Mouse (Mus musculus) forebrain, embryonic 14.5 days (tissue): Measurements from ENCODE around the gene Fam155a. TPM values are rescaled to one million over a fixed set of nuclear protein-coding genes. Genes with fewer than 3 reads are reported as not detected.
"Not testable (repeated sequence)": the region's sequence is repeated elsewhere in the genome, so short reads cannot be mapped to it uniquely, and the experiment has no call there.

Source experiments
- ATAC-seq: fragments of 200-750 bp; cut with Nextera tagmentation; 2 replicates; pipeline ENCODE4 v1.8.0; 2017; ENCODE audit warnings: mild to moderate bottlenecking, moderate library complexity
- DNase-seq: peaks from one replicate; pipeline ENCODE4 v3.0.0-alpha.2; 2015; ENCODE audit warnings: low spot score
- H3K27ac ChIP-seq: fragments of 300-500 bp; sonication (generic); 2 replicates; pipeline ENCODE4 v1.5.1; 2014; ENCODE audit warnings: low read depth, mild to moderate bottlenecking, control low read depth, low read length, moderate library complexity
- H3K27me3 ChIP-seq: fragments of 300-500 bp; sonication (generic); replicated peaks from 2 replicates; pipeline ENCODE4 v1.6.1; 2014; ENCODE audit warnings: low read length, control low read depth, mixed read lengths; ENCODE audit not compliant: control insufficient read depth, insufficient read depth
- H3K36me3 ChIP-seq: fragments of 300-500 bp; sonication (generic); 2 replicates; pipeline ENCODE4 v1.6.1; 2014; ENCODE audit warnings: low read length, control low read depth; ENCODE audit not compliant: control insufficient read depth, insufficient read depth
- H3K4me1 ChIP-seq: fragments of 300-500 bp; sonication (generic); 2 replicates; pipeline ENCODE4 v1.6.1; 2014; ENCODE audit warnings: antibody characterized with exemption, low read length, control low read depth; ENCODE audit not compliant: control insufficient read depth, insufficient read depth
- H3K4me2 ChIP-seq: fragments of 300-500 bp; sonication (generic); 2 replicates; pipeline ENCODE4 v1.6.1; 2014; ENCODE audit warnings: mild to moderate bottlenecking, control low read depth, low read length
- H3K4me3 ChIP-seq: fragments of 300-500 bp; sonication (generic); 2 replicates; pipeline ENCODE4 v1.5.1; 2014; ENCODE audit warnings: low read depth, low read length, control low read depth
- H3K9ac ChIP-seq: fragments of 300-500 bp; sonication (generic); 2 replicates; pipeline ENCODE4 v1.6.1; 2014; ENCODE audit warnings: mild to moderate bottlenecking, low read length, control low read depth, moderate library complexity
- H3K9me3 ChIP-seq: fragments of 300-500 bp; sonication (generic); replicated peaks from 2 replicates; pipeline ENCODE4 v1.6.1; 2016; ENCODE audit warnings: low read length, control low read depth, mixed read lengths; ENCODE audit not compliant: control insufficient read depth
- WGBS: fragments of 180-500 bp; shearing (Covaris S2); extraction: QIAGEN DNeasy Blood & Tissue Kit; methylation state at CpG from one replicate; pipeline ENCODE4 v1.1.7; 2014; 5-methylcytosine and 5-hydroxymethylcytosine counted together
- polyA plus RNA-seq: library from polyadenylated mRNA; unstranded; fragments of >200 nt; fragmentation: Nextera tagmentation; extraction: Ambion mirVana; gene quantifications from 2 replicates; pipeline ENCODE4 v1.2.1, GENCODE M21; 2014

The Fam155a gene
- 12.1 and 14.0 TPM in 2 replicates for polyA plus RNA-seq

- Histone ChIP-seq H3K27ac (peak within 1 kb of the TSS; percentile 82), H3K9me3 (no peaks in the 10 kb centered on the region), H3K4me3 (peak within 1 kb of the TSS; percentile 62), H3K4me2 (peak within 1 kb of the TSS; percentile 67), H3K27me3 (no peaks in the 10 kb centered on the region), H3K4me1 (peaks cover 7% of the 10 kb centered on the region; the same call in 1 of the 2 replicates), H3K9ac (peak within 1 kb of the TSS; percentile 72), H3K36me3 (no peaks in the 10 kb centered on the region)
- ATAC-seq: peak; percentile 74
- WGBS: under 1% methylated on average over 15 of the region's 29 CpGs
- DNase-seq: peak; percentile 54
Measured at GRCm38 (mm10) chr8:9770999-9771605, at the start of gene Fam155a. Gene Fam155a (minus strand): TSS chr8:9771161.

- Histone ChIP-seq H3K4me3 (no peak overlapping the region), H3K27ac (no peak overlapping the region), H3K9ac (no peak overlapping the region), H3K4me2 (no peak overlapping the region), H3K9me3 (no peaks in the 10 kb centered on the region), H3K27me3 (no peaks in the 10 kb centered on the region), H3K4me1 (no peaks in the 10 kb centered on the region), H3K36me3 (no peaks in the 10 kb centered on the region)
- 76% methylated on average over 8 of the region's 8 CpGs for WGBS
- DNase-seq (no peak), ATAC-seq (no peak)
Measured at GRCm38 (mm10) chr8:9813273-9813946, 42.4 kb upstream of the Fam155a start.

DNA sequence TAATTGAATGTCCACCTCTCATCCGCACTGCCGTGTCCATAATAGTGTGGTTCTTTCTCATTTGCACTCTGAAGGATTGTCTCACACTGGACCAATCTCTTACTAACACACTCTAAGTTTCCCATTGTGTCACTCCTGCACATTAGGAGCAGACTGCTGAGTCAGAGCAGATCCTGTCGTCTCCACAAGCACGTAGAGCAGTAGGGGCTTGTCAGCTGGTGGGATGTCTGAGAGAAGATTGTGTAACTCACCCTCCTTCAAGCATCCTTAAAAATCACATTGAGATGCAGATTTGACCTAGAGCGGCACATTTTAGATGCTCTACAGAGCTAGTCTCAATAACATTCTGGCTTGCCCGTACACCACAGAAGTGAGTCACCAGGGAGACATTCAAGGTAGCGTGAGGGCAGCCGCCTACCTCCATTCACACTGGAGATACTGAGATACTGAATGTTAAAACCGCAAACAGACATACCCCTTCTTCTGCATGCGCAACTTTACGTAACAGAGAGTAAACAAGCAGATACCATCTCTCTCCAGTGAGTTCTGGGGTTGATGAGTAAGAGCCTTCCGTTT, 40.1 kb upstream of the Fam155a start:
- H3K27ac ChIP-seq: no peak overlapping the region
- ATAC-seq (no peak), DNase-seq (no peak)
- no peaks in the 10 kb centered on the region for H3K4me1 ChIP-seq
- H3K9ac ChIP-seq: no peak overlapping the region
- 80% methylated on average over 12 of the region's 12 CpGs for WGBS
- no peak overlapping the region for H3K4me3 ChIP-seq
- no peaks in the 10 kb centered on the region for H3K36me3 ChIP-seq
- H3K4me2 ChIP-seq: no peak overlapping the region
- H3K9me3 ChIP-seq: no peaks in the 10 kb centered on the region
- no peaks in the 10 kb centered on the region for H3K27me3 ChIP-seq

GRCm38 (mm10) chr8:9808596-9808995, 37.6 kb upstream of the Fam155a start:
- Histone ChIP-seq H3K9ac (no peak overlapping the region), H3K4me3 (no peak overlapping the region), H3K36me3 (no peaks in the 10 kb centered on the region), H3K27me3 (no peaks in the 10 kb centered on the region), H3K9me3 (no peaks in the 10 kb centered on the region), H3K4me1 (no peaks in the 10 kb centered on the region), H3K4me2 (no peak overlapping the region), H3K27ac (no peak overlapping the region)
- 85% methylated on average over 9 of the region's 9 CpGs for WGBS
- no peak for ATAC-seq
- DNase-seq: no peak

DNA sequence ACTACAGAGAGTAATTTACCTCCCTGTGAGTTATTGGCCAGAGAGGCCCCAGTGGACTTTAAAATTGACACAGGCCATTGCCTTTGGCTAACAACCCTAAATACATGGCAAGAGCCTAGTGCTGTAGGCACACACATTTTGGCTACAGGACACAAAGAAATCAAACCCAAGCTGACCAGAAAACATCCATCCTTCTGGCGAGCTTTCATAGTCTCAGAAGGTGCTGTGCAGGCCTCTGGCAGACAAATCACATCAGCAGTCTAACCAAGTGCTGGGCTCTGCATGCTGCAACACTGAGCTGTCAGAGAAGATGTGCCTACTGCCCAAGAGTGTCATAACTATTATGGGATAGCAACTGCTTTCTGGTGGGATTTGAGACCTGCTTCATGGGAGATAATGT, 34.7 kb upstream of the Fam155a start:
- ATAC-seq (no peak), DNase-seq (no peak)
- no peaks in the 10 kb centered on the region for H3K4me1 ChIP-seq
- H3K9me3 ChIP-seq: no peaks in the 10 kb centered on the region
- 78% methylated on average over 1 of the region's 1 CpGs for WGBS
- no peak overlapping the region for H3K9ac ChIP-seq
- H3K4me3 ChIP-seq: no peak overlapping the region
- no peak overlapping the region for H3K27ac ChIP-seq
- no peaks in the 10 kb centered on the region for H3K36me3 ChIP-seq
- no peak overlapping the region for H3K4me2 ChIP-seq
- no peaks in the 10 kb centered on the region for H3K27me3 ChIP-seq

DNA sequence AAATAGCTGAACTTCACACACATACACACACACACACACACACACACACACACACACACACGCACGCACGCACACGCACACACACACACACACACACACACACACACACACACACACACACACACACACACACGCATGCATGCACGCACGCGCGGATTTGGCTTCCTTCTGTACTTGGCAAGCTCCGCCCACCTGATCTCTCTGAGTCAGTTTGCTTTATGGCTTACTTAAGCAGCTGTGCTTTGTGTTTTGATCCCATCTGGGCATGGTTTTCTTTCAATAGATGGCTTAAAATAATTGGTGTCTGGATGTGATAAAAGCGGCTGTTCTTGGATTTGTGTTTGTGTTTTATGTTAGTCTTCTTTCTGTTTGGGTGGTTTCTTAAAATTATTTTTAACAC, 29.4 kb upstream of the Fam155a start:
- H3K27ac ChIP-seq, H3K27me3 ChIP-seq, H3K9me3 ChIP-seq, ATAC-seq, H3K4me1 ChIP-seq, H3K9ac ChIP-seq, H3K4me3 ChIP-seq, H3K4me2 ChIP-seq, H3K36me3 ChIP-seq: not testable (repeated sequence)
- WGBS: 62% methylated on average over 10 of the region's 11 CpGs
- peak; percentile 36 for DNase-seq

- Histone ChIP-seq H3K9me3 (no peaks in the 10 kb centered on the region), H3K36me3 (no peaks in the 10 kb centered on the region), H3K4me1 (no peaks in the 10 kb centered on the region), H3K4me2 (no peak overlapping the region), H3K4me3 (no peak overlapping the region), H3K9ac (no peak overlapping the region), H3K27ac (no peak overlapping the region), H3K27me3 (no peaks in the 10 kb centered on the region)
- WGBS: 81% methylated on average over 11 of the region's 11 CpGs
- ATAC-seq (no peak), DNase-seq (no peak)
Measured at GRCm38 (mm10) chr8:9799923-9800322, 29.0 kb upstream of the Fam155a start.

GRCm38 (mm10) chr8:9797514-9797913, 26.6 kb upstream of the Fam155a start:
- 86% methylated on average over 8 of the region's 8 CpGs for WGBS
- ATAC-seq (no peak), DNase-seq (peak; percentile 27)
- Histone ChIP-seq H3K4me1 (no peaks in the 10 kb centered on the region), H3K27ac (no peak overlapping the region), H3K4me2 (no peak overlapping the region), H3K36me3 (no peaks in the 10 kb centered on the region), H3K9me3 (no peaks in the 10 kb centered on the region), H3K27me3 (no peaks in the 10 kb centered on the region), H3K9ac (no peak overlapping the region), H3K4me3 (no peak overlapping the region)

DNA sequence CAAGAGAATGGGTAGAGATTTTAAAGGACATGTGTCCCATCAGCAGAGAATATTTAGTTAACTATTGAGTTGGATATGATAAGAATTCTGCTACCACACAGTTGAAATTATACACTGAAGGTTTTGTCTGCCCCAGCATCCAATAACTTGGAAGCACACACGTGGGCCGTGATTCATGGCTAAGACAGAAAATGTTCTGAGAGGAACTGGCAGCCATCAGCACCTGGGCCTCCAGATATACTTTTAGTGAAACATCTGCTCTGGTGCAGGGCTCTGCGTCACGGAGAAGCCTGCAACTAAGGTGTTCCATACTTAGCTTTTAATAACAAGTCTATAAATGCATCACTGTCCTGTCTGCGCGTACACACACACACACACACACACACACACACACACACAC, 24.8 kb upstream of the Fam155a start:
- H3K4me2 ChIP-seq: no peak overlapping the region
- no peaks in the 10 kb centered on the region for H3K36me3 ChIP-seq
- no peak overlapping the region for H3K27ac ChIP-seq
- 96% methylated on average over 6 of the region's 6 CpGs for WGBS
- H3K27me3 ChIP-seq: no peaks in the 10 kb centered on the region
- no peak overlapping the region for H3K9ac ChIP-seq
- DNase-seq (no peak), ATAC-seq (no peak)
- no peak overlapping the region for H3K4me3 ChIP-seq
- no peaks in the 10 kb centered on the region for H3K4me1 ChIP-seq
- no peaks in the 10 kb centered on the region for H3K9me3 ChIP-seq
